In genomic region chr3:51952267-51952666, GRCm38 (mm10) we compare ENCODE assay signal across 19 mouse cellular contexts.
A peak's percentile ranks its signal among the peaks of the same experiment; 100 is the strongest.
DNase-seq lines count a peak whose midpoint lies in the region; ATAC-seq lines count a peak whose summit lies in the region.
"Had no signal": no experiment of that assay in that cellular context is flagged by ENCODE, and none has a peak within 500 bp of the region (broad histone marks: within the 10 kb centered on the region; RNA-seq: fewer than 3 reads in every experiment).

No protein-coding gene starts in this region.

- intact Hi-C loops in left cerebral cortex, postnatal 36 days (cut with DNase I), result no loop called here

- H3K4me3 ChIP-seq in lung, embryonic 15.5 days, result peak overlapping the region; percentile 20; the same call in 1 of the 2 replicates
- no peak overlapping the region for H3K4me3 ChIP-seq in intestine, embryonic 14.5 days (ENCODE audit: low read depth, low read length)
- H3K4me3 ChIP-seq in neural tube, embryonic 15.5 days (replicated peaks), result no peak overlapping the region
- H3K4me3 ChIP-seq: layer of hippocampus, adult 2 months; limb, embryonic 10.5 days; liver, embryonic 12.5 days; midbrain, embryonic 12.5 days; neural tube, embryonic 12.5 days had no signal

- no peak for DNase-seq in lung, adult 18-20 months
- DNase-seq in R1 (ENCODE audit: low read depth, low spot score), result peak; percentile 23
- DNase-seq in intestine, embryonic 14.5 days (ENCODE audit: low spot score), result no peak
- DNase-seq in kidney, adult 9 months, result no peak
- no peak for DNase-seq in left cerebral cortex, postnatal 36 days (ENCODE audit: low spot score in 2 of 2)
- DNase-seq: cerebellum, postnatal 14 days; gastrocnemius, postnatal 25 days; heart, postnatal 14 days; lung, postnatal 36 days; thymus, postnatal 25 days had no signal

- no peaks in the 10 kb centered on the region for H3K9me3 ChIP-seq in lung, embryonic 15.5 days
- no peaks in the 10 kb centered on the region for H3K9me3 ChIP-seq in intestine, embryonic 14.5 days (ENCODE audit: control insufficient read depth, low read length)
- H3K9me3 ChIP-seq in neural tube, embryonic 15.5 days (replicated peaks), result no peaks in the 10 kb centered on the region
- H3K9me3 ChIP-seq: limb, embryonic 10.5 days; liver, embryonic 12.5 days; midbrain, embryonic 12.5 days; neural tube, embryonic 12.5 days had no signal

- no peaks in the 10 kb centered on the region for H3K27me3 ChIP-seq in lung, embryonic 15.5 days
- no peaks in the 10 kb centered on the region for H3K27me3 ChIP-seq in intestine, embryonic 14.5 days (replicated peaks; ENCODE audit: control insufficient read depth, insufficient read depth, low read length)
- H3K27me3 ChIP-seq in neural tube, embryonic 15.5 days (replicated peaks), result no peaks in the 10 kb centered on the region
- H3K27me3 ChIP-seq: liver, embryonic 12.5 days; midbrain, embryonic 12.5 days; neural tube, embryonic 12.5 days had no signal

- H3K4me2 ChIP-seq in lung, embryonic 15.5 days, result peak overlapping the region; percentile 45
- no peak overlapping the region for H3K4me2 ChIP-seq in intestine, embryonic 14.5 days (ENCODE audit: low read length)
- H3K4me2 ChIP-seq in neural tube, embryonic 15.5 days, result no peak overlapping the region

- WGBS in lung, embryonic 15.5 days, result 66% methylated on average over 9 of the region's 9 CpGs
- 75% methylated on average over 9 of the region's 9 CpGs for WGBS in intestine, embryonic 14.5 days
- WGBS in neural tube, embryonic 15.5 days, result 75% methylated on average over 9 of the region's 9 CpGs

- H3K9ac ChIP-seq in lung, embryonic 15.5 days, result no peak overlapping the region
- H3K9ac ChIP-seq in intestine, embryonic 14.5 days (ENCODE audit: low read length), result no peak overlapping the region
- H3K9ac ChIP-seq in neural tube, embryonic 15.5 days (replicated peaks), result no peak overlapping the region
- H3K9ac ChIP-seq: liver, embryonic 12.5 days; midbrain, embryonic 12.5 days; neural tube, embryonic 12.5 days had no signal

- no peaks in the 10 kb centered on the region for H3K36me3 ChIP-seq in lung, embryonic 15.5 days
- no peaks in the 10 kb centered on the region for H3K36me3 ChIP-seq in intestine, embryonic 14.5 days (ENCODE audit: control insufficient read depth, insufficient read depth, low read length)
- H3K36me3 ChIP-seq in neural tube, embryonic 15.5 days, result no peaks in the 10 kb centered on the region
- H3K36me3 ChIP-seq: limb, embryonic 10.5 days; liver, embryonic 12.5 days; midbrain, embryonic 12.5 days; neural tube, embryonic 12.5 days had no signal

- no peak overlapping the region for H3K27ac ChIP-seq in lung, embryonic 15.5 days
- no peak overlapping the region for H3K27ac ChIP-seq in intestine, embryonic 14.5 days (ENCODE audit: low read depth)
- H3K27ac ChIP-seq in neural tube, embryonic 15.5 days (replicated peaks), result no peak overlapping the region
- H3K27ac ChIP-seq: kidney, postnatal 0 days; layer of hippocampus, adult 2 months; limb, embryonic 10.5 days; liver, embryonic 12.5 days; midbrain, embryonic 12.5 days; neural tube, embryonic 12.5 days had no signal

- peaks cover 38% of the 10 kb centered on the region for H3K4me1 ChIP-seq in lung, embryonic 15.5 days
- H3K4me1 ChIP-seq in intestine, embryonic 14.5 days (replicated peaks; ENCODE audit: control insufficient read depth, insufficient read depth, low read length), result peaks cover 18% of the 10 kb centered on the region; the same call in 1 of the 2 replicates
- H3K4me1 ChIP-seq in neural tube, embryonic 15.5 days, result peaks cover 31% of the 10 kb centered on the region

- ATAC-seq in lung, embryonic 15.5 days (ENCODE audit: borderline replicate concordance, extremely low read depth, low FRiP score, low TSS enrichment), result 0 out of 2 replicates have a peak, but pooled peaks have one; percentile 20
- ATAC-seq in intestine, embryonic 14.5 days (replicated peaks; ENCODE audit: low FRiP score, low TSS enrichment, low read depth), result peak; percentile 68
- ATAC-seq in neural tube, embryonic 15.5 days (ENCODE audit: low FRiP score), result 0 out of 2 replicates have a peak, but pooled peaks have one; percentile 7
- ATAC-seq: inflammation-experienced regulatory T-cells, adult 6 months; liver, embryonic 12.5 days had no signal

Comparison
In these comparisons a context has a peak if more than half of its experiments do, and no peak if none do; other contexts are left out.
1. ATAC-seq: peak in every context shown above with its lines; median percentile 68 in intestine, embryonic 14.5 days; 20 in lung, embryonic 15.5 days; 7 in neural tube, embryonic 15.5 days.